Mouse (Mus musculus): ENCODE data around the gene Evi2.

The Evi2 gene

DNA sequence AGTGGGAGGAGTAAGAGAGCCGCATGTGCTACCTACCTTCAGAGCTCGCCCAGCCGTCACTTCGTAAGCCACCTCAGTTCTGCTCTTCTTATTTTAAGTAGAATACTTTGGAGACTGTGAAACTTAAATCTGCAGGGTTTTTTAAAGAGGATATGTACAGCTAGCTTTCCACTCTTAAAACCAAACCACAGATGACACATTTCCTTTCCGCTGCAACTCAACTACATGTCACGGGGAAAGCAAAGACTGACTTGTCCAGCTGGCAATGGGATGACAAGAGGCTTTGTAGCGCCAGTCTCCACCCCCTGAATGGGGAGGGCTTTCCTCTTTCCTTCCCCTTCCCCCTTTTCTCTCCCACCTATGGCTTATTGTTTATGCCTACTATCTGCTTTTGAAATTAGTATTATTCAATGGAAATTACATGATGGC, at the start of gene Evi2, which contains the start of gene Evi2a:
Gene Evi2 (minus strand): TSS at position 257 of the 429 bp plus-strand sequence.
Gene Evi2a (minus strand): TSS at position 277 of the 429 bp plus-strand sequence.
- no peak for DNase-seq (ENCODE audit: low read depth, low spot score)

DNA sequence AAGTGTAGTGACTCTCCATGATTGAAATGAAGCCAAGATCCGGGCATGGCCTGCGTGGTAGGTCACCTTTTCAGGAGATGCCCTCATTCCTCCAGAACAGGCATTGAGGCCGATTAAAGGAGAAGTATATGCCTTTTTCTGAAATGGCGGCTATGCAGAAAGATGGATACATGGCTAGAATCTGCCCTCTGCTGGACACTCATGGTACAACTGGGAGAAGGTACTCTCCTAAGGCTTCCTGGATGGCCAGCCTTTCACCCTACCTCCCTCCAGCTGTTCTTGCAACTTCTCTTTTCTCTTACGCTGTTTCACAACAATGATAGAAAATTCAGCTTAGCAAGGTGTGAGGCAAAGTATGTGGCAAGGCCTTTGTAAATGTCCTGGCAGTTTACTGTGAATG, 47.4 kb upstream of the Evi2 start:
- peak; percentile 83 for DNase-seq (ENCODE audit: low read depth, low spot score)

DNA sequence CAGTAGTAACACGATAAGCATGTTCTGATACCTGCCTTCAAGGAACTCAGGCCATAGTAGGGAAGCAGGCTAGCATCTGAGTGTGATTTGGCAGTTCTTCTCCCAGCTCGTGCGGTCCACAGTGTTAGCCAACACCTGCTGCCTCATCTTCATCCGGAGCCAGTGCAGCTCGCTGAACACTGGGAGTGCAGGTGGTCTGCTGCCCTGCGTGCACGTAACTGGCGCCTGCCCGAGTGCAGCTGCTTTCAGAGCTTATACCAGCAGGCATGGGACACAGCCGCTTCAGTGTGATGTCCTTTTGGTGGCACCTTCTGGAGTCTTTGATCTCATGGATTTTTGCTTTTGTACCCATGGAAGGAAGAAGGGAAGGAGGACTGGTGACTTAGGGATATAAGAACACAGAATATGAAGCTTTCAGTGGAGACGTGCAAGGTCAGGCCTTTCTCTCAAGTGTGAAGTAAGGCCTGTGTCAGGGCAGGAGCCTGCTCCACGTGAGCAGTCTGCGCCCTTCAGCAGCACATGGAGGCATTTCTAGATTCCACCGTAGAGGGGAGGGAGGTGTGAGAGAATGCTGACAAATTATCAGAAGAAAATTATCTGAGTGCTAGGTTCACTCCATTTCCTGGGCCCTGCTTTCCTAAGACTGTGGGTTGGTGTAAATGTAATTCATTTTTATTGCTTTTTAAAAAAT, 45.1 kb upstream of the Evi2 start:
- DNase-seq (ENCODE audit: low read depth, low spot score): no peak

DNA sequence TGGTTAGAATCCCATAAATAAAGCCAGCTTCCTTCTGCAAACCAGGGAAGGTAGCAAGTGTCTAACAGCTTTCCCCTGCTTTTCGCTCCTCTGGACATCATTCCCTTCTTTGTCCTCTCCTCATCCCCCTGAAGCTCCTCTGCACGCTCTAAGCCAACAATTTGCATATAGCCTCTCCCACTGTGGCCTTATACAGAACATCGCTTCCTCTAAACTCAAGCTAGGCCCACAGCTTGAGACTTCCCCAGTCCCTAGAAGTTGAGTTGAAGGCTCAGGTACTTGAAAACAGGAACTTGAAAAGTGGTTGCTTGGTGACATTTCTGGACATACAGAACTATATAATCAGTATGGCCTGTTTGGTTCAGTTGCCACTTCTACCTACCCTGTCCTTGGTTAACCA, 43.4 kb upstream of the Evi2 start:
- no peak for DNase-seq (ENCODE audit: low read depth, low spot score)

DNA sequence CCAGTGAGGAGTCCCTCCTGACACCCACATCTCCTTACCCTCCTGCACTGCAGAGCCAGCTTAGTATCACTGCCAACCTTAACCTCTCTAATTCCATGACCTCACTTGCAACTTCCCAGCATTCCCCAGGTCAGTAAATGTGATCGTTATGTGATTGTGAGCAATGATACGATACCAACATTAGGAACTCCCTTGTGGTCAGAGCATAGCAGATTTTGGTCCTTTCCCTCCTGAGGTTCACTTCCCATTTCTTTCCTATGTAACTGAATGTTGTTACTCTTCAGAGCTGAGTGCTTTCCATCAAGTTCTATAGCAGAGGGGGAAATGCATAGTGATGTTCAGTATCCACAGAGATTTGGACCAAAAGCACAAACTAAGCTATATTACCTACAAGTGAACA, 39.9 kb upstream of the Evi2 start:
- no peak for DNase-seq (ENCODE audit: low read depth, low spot score)

DNA sequence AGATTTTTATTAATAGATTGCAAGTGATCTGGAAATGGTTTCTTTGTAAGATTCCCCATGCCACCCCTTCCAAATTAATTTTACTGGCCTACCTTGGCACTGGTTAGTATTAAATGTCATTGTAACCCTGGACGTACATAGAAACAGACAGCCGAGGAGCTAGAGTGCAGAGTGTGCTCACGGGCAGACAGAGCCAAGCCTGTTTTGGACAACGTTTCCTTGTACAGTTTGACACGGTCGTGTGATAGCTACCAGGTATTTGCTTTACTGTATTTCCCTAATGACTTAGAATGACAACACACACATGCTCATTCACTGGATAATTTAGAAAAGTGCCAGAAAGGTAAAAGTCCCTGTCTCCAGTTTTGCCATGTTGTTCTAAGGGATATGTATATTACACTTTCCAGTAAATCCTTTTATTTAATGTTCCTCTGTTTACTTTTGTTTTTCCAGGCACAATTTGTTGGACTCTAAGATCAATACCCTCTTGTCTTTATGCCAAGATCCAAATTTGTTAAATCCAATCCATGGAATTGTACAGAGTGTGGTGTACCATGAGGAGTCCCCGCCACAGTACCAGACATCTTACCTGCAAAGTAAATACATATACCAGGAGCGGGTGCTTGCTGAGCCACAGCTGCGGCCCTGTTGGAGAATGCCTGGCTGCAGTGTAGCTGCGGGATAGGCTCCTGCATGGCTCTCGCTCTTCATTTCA, 38.0 kb upstream of the Evi2 start:
- DNase-seq (ENCODE audit: low read depth, low spot score): no peak

DNA sequence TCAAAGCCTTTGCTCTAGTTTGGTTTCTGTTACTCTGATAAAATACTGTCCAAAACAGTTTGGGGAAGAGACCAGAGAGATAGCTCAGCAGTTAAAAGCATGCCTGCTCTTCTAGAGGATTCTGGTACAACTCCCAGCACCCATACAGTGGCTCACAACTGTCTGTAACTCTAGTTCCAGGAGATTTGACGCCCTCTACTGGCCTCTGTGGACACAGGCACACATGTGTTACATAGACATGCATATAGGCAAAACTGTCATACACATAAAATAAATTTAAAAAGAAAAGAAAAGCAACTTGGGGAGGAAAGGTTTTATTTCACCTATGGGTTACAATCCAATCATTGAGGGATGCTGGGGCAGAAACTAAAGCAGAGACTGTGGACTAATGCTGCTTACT, 36.6 kb upstream of the Evi2 start:
- DNase-seq (ENCODE audit: low read depth, low spot score): peak; percentile 25

DNA sequence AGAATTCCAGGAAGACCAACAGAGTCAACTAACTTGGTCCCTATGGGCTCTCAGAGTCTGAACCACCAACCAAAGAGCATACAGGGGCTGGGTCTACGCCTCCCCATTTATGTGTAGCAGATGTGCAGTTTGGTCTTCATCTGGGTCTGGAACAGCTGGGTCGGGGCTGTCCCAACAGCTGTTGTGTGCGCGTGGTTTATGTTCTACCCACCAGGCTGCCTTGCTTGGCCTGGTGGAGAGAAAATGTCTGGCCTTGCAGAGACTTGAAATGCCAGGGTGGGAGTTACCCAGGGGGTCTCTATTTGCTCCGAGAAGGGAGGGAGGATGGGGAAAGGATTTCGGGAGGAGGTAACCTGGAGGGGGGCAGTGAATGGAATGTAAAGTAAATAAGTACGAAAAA, 33.1 kb upstream of the Evi2 start:
- DNase-seq (ENCODE audit: low read depth, low spot score): no peak

DNA sequence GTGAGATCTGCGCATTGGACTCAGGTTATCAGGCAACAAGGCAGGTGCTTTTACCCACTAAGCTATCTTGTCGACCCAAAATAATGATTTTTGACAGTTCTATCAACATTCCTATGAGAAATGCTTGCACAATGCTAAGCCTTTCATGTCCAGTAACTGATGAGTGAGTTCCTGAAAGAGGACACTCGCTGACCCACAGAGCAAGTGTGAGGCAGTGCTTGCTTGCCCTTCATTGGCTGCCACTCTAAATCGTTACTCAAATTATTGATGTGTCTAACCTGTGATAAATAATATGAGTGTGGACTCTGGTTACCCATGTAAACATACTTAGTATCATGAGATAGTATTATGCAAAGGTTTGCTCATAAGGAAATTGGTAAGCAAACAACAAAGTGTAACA, 30.1 kb upstream of the Evi2 start:
- DNase-seq (ENCODE audit: low read depth, low spot score): no peak

DNA sequence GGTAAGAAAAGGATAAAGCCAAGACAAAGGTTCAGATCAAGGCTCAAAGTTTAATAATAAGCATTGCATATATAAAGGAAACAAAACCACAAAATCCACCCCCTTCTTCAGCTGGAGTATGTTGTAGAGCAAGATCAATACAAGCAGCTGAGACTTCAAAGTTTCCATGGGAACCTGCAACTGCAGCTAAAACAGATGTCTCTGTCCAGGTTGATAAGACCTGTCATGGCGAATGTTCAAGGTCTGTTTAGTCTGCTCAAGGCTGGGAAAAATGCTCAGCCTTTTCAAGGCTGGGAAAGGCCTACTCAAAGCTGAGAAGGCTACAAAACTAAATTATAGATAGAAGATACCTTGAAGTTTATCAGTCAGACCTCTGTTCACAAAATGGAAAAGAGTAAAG, 22.2 kb upstream of the Evi2 start:
- DNase-seq (ENCODE audit: low read depth, low spot score): no peak

DNA sequence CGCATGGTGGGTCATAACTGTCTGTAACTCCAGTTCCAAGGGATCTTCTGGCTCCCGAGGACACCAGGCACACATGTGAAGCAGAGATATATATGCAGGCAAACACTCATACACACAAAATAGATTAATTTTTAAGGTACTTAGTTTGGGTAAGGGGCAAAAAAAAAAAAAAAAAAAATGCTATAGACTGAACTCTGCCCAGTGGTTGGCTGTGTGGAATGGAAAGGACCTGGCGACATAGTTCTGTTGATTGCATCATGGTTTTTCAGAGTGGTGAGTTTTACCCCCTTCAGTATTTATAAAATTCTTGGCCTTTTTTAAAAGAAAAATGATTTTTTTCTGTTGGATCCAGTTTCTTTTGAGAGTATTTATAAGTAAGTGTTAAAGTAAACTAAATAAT, 5.9 kb upstream of the Evi2 start:
- DNase-seq (ENCODE audit: low read depth, low spot score): no peak

DNA sequence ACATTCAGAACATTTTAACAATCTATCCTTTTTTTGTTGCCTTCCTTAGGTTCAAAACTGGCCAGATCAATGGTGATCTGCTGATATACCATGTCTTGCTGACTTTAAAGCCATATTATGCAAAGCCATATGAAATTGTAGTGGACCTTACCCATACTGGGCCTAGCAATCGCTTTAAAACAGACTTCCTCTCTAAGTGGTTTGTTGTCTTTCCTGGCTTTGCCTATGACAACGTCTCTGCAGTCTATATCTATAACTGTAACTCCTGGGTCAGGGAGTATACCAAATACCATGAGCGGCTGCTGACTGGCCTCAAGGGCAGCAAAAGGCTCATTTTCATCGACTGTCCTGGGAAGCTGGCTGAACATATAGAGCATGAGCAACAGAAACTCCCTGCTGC, 5.2 kb upstream of the Evi2 start:
- DNase-seq (ENCODE audit: low read depth, low spot score): no peak

DNA sequence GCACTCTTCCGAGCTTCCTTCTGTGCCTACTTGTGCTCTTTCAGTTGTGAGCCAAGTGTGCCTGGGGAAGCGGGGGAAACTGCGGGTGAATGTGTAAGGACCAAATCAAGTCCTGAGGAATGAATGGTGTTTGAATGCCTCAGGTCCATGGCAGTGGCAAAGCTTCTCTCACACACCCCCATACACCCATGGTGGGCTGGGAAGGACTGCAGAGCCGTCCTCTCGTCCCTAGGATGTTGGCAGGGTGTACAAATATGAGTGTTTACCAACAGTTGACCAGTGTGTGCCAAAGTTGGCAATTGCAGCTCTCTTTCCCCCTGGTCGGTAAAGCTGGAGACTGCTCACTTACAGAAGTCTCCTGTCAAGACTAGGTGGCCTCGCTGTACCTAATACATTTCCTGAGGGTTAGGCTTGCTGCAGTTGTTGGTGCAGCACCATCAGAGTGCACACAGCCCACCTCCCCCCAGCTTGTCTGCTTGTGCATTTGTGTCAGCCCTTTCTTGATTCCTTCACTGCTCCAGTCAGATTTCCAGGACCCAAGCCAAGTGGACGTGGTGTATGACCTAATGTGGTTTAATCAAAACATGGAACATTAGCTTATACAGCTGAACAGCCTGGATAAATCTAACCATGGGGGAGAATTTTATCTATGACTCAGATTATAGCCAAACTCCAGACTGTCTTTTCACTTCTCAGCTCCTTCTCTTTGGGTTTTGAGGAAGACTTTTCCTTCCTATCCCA, 3.7 kb upstream of the Evi2 start:
- DNase-seq (ENCODE audit: low read depth, low spot score): no peak

DNA sequence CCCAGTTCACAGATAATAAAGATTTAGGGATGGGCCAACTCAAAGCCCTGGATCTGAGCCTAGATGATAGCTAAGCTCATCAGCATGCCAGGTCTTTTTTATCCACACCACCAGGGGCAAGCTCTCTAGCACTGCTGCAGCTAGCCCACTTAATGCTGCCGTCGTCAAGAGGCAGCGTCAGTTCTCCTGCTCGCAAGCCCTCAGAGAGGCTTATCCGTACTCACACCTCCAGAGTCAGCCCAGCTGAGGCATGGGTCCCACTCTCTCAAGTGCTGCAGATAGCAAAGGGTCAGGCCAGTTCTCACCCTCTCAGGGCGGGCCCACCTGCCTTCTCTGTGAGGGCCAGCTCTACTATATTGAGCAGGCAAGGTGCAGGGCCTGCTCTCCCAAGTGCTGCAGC, 2.9 kb upstream of the Evi2 start:
- no peak for DNase-seq (ENCODE audit: low read depth, low spot score)

DNA sequence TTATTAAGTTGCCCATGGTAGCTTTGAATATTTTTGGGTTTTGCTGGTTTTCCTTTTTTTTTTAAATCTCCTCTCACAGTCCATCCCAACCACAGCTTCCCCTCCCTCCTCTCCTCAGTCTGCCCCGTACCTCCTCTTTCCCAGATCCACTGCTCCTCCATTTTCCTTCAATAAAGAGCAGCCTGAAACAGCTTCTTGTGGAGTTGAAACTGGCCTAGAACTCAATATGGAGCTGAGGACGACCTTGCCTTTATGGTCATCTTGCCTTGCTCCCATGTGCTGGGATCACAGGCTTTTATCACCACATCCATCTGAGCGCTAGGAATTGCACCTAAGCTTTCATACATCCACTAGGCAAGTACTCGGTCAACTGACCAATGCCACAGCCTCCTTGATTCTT, 1.1 kb upstream of the Evi2 start:
- DNase-seq (ENCODE audit: low read depth, low spot score): no peak

DNA sequence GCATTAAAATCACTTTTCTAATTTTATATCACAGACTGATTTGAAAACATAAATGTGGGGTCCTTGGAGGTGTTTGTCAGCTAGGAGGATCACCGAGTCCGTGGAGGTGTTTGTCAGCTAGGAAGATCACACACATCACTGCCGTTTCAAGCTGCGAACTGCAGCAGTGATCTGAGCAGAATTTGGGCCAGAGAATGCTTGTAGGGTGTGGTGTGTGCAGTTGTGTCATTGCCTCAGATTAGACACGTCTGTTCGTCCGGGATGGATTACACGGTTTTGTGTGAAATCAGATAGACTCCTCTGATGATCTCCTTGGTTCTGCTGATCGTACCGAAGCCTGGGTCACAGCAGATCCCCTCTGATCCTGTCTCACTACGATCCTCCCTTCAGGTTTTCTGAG, 385 bp upstream of the Evi2 start:
- no peak for DNase-seq (ENCODE audit: low read depth, low spot score)

DNA sequence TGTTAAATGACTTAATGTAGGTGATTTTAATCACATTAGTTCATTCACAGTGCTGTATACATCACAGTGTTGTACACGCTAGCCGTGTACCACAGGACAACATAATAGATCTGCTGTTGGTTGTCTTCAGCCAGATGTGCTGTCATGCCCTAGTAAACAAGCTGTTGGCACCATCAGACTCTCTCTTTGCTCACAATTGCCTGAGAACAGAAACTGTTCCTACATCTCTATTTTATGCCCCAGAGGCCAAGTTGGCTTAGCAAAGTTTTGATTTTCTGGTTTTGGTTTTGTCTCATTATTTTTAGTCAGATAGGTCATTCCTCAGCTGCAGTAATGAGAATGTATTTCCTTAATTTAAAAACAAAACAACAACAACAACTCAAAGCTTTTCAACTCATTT, 653 bp downstream of the Evi2 start:
- DNase-seq (ENCODE audit: low read depth, low spot score): no peak

DNA sequence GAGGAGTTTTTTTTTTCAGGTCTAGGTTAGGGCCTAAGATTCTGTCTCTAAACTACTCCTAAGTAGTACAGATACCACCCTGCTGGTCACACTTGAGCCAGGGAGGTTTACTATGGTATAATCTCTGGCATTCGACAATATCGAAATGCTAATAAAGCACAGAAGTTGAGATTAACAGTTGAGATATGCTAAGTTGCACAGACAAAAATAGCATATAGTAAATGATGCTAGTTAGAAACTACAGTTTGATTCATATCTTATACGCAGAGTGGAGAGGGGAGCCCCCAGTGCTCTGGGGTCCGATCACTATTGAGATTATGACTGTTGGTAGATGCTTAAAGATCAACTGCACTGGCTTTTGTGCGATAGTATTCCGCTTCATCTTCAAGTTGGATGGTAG, 1.2 kb downstream of the Evi2 start:
- no peak for DNase-seq (ENCODE audit: low read depth, low spot score)

DNA sequence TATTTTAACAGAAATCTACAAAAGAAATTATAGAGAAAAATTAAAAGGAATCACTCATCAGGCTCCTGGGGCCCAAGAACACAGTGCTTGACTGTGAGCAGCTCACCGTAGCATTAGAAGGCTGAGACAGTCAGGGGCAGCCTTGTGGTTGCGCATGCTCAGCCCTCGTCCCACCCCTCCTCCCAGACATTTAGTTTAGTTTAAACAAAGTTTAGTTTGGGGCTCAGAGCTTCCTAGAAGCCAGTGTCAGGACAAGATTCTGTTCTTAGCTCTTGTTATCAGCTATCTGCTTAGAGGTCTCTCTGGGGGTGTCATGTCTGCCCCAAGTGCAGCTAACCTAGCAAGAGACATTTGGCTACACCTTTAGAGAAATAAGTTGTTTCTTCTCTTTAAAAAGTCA, 1.8 kb downstream of the Evi2 start:
- no peak for DNase-seq (ENCODE audit: low read depth, low spot score)

DNA sequence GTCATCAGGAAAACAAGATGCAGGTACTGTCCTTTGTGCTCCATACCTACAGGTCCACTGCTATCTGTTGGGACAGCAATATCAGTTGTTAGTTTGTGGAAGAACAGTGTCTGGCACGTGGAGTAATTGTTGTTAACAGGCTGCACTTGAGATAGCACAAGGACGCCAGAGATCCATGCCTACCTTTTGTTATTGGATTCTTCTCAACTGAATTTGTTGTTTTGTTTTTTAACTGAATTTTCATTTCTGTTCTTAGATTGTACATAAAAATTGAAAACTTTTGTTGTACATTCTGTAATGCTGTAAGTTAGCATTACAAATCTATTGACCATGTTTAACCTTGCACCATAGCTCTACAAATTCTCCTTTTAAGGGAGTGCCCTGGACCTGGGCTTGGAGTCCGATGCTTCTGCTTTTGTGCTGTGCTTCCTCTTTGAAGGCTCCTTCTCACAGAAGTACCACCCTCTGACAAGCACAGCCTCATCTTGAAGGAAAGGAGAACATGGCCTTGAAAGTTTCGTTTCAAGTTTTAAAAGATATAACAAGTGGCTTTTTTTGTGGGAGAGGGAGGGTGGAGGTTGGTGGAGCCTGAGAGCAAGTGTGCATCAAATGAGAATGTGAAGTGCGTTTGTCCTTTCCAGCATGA, 2.5 kb downstream of the Evi2 start:
- DNase-seq (ENCODE audit: low read depth, low spot score): no peak

DNA sequence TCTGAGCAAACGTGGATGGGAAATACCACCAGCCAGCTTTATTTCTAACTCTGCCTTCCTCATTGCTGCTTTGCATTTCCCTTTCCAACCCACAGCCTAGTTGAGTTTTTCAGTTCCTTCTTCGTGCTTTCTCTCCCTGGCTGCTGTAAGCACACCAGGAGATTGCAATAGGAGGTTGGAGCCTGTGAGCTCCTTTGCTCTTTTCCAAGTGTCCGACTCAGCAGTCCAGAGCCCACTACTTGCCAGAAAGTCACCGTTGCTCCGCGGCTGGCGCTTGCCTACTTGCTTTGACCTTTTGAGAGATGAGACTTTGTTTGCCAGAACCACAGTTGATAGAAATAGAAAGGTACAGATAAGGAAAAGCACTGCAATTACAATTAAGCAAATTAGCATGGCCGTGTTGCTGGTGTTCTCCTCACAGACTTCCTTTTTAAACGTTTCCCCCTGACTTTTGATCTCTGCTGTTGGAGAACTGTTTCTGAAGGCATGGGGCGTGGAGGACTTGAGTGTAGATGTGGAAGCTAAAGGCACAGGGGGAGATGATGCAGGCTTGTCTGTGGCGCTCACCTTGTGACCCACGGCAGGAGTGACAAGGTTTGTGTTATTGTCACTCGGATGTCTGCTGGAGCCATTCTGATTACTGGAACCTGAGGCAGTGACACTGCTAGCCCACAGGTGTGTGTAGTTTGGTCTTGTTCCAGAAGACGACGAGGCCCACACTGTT, 3.2 kb downstream of the Evi2 start:
- DNase-seq (ENCODE audit: low read depth, low spot score): no peak

DNA sequence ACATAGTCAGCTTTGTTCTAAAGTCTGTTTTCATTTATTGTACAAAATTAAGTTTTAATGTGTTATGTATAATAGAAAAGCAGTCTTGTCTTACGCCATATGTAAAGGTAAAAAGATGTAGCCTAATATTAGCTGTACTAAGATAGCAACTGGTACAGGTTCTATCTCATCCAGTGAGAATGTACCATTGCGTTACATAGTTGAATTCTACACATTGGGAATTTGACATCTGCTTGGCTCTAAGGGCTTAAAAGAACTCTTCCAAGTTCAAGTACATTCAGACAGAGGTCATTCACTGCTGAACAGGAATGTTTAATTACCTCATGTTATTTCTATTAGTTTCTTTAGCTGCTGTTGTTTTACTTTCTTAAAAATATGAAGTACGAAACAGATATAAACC, 3.8 kb downstream of the Evi2 start:
- no peak for DNase-seq (ENCODE audit: low read depth, low spot score)

Measured in R1 (cell line).